Mouse (Mus musculus) erythroid progenitor cell, adult 5-6 weeks (primary cell): ENCODE measurements around the gene Tsr3. TPM values are rescaled to one million over a fixed set of nuclear protein-coding genes. Genes with fewer than 3 reads are reported as not detected.

Experiments
- ATAC-seq: replicated peaks from 2 replicates; pipeline ENCODE4 v1.8.0; 2016; ENCODE audit warnings: moderate number of reproducible peaks, mild to moderate bottlenecking, moderate TSS enrichment, inconsistent platforms; ENCODE audit not compliant: poor library complexity, low FRiP score, severe bottlenecking
- total RNA-seq, 2 experiments: library from RNA; stranded (forward) in 1 of 2; stranded (reverse) in 1 of 2; fragments of 150-400 nt in 1 of 2; fragments of 186-747, 209-891 nt in 1 of 2; gene quantifications; 2 replicates each; pipeline versions ENCODE4 v1.2.3 to v1.2.4; 2015 to 2017; ENCODE audit warnings: low replicate concordance in 2 of 2

Gene Tsr3
- total RNA-seq, 2 experiments from 2014 or later: 2.9 to 3.1 TPM

GRCm38 (mm10) chr17:25285033-25285432 lies 45.1 kb downstream of the Tsr3 start:
- peak; percentile 80 for ATAC-seq

- ATAC-seq: peak; percentile 66
These were observed 48.9 kb downstream of the Tsr3 start for GRCm38 (mm10) chr17:25288842-25289241.

- ATAC-seq: peak; percentile 30; the same call in 1 of the 2 replicates
These were observed 50.4 kb downstream of the Tsr3 start for GRCm38 (mm10) chr17:25290411-25290810.

Other genes with a start within 250 kb of the Tsr3 start
- gene Cramp1l, start 224.4 kb upstream of the Tsr3 start, total RNA-seq (2015; ENCODE audit: low replicate concordance): 49.9 and 54.4 TPM in 2 replicates
- gene Cramp1l, start 224.4 kb upstream of the Tsr3 start, total RNA-seq (2017; ENCODE audit: low replicate concordance): 38.1 and 53.4 TPM in 2 replicates
- gene Ift140, start 224.1 kb upstream of the Tsr3 start, total RNA-seq (2015; ENCODE audit: low replicate concordance): 129 and 130 TPM in 2 replicates
- gene Ift140, start 224.1 kb upstream of the Tsr3 start, total RNA-seq (2017; ENCODE audit: low replicate concordance): 239 and 264 TPM in 2 replicates
- not detected in 2 replicates for gene Tmem204, start 156.6 kb upstream of the Tsr3 start, total RNA-seq (2015; ENCODE audit: low replicate concordance)
- not detected in 2 replicates for gene Tmem204, start 156.6 kb upstream of the Tsr3 start, total RNA-seq (2017; ENCODE audit: low replicate concordance)
- gene Telo2, start 124.2 kb upstream of the Tsr3 start, total RNA-seq (2015; ENCODE audit: low replicate concordance): 3.2 and 5.0 TPM in 2 replicates
- gene Telo2, start 124.2 kb upstream of the Tsr3 start, total RNA-seq (2017; ENCODE audit: low replicate concordance): 10.5 and 42.6 TPM in 2 replicates
- not detected in 2 replicates for gene Ptx4, start 119.4 kb upstream of the Tsr3 start, total RNA-seq (2015; ENCODE audit: low replicate concordance)
- gene Ptx4, start 119.4 kb upstream of the Tsr3 start, total RNA-seq (2017; ENCODE audit: low replicate concordance): not detected in 2 replicates
- gene Clcn7, start 106.8 kb upstream of the Tsr3 start, total RNA-seq (2015; ENCODE audit: low replicate concordance): 17.3 and 23.1 TPM in 2 replicates
- gene Clcn7, start 106.8 kb upstream of the Tsr3 start, total RNA-seq (2017; ENCODE audit: low replicate concordance): 20.0 and 22.6 TPM in 2 replicates
- not detected in 2 replicates for gene Ccdc154, start 77.7 kb upstream of the Tsr3 start, total RNA-seq (2015; ENCODE audit: low replicate concordance)
- gene Ccdc154, start 77.7 kb upstream of the Tsr3 start, total RNA-seq (2017; ENCODE audit: low replicate concordance): 2.6 TPM in 1 of 2 replicates, not detected in the other
- not detected in 2 replicates for gene Gm38655, start 64.7 kb upstream of the Tsr3 start, total RNA-seq (2015; ENCODE audit: low replicate concordance)
- not detected in 2 replicates for gene Gm38655, start 64.7 kb upstream of the Tsr3 start, total RNA-seq (2017; ENCODE audit: low replicate concordance)
- gene BC003965, start 55.6 kb upstream of the Tsr3 start, total RNA-seq (2015; ENCODE audit: low replicate concordance): 5.0 and 7.9 TPM in 2 replicates
- gene BC003965, start 55.6 kb upstream of the Tsr3 start, total RNA-seq (2017; ENCODE audit: low replicate concordance): 2.0 and 3.5 TPM in 2 replicates
- gene Unkl, start 51.8 kb upstream of the Tsr3 start, total RNA-seq (2015; ENCODE audit: low replicate concordance): 28.8 and 41.9 TPM in 2 replicates
- gene Unkl, start 51.8 kb upstream of the Tsr3 start, total RNA-seq (2017; ENCODE audit: low replicate concordance): 29.3 and 36.7 TPM in 2 replicates
- gene Gnptg, start within 50 bp of the Tsr3 start, total RNA-seq (2015; ENCODE audit: low replicate concordance): 10.5 and 13.8 TPM in 2 replicates
- gene Gnptg, start within 50 bp of the Tsr3 start, total RNA-seq (2017; ENCODE audit: low replicate concordance): 5.8 and 8.4 TPM in 2 replicates
- not detected in 2 replicates for gene Baiap3, start 16.2 kb downstream of the Tsr3 start, total RNA-seq (2015; ENCODE audit: low replicate concordance)
- gene Baiap3, start 16.2 kb downstream of the Tsr3 start, total RNA-seq (2017; ENCODE audit: low replicate concordance): not detected in 2 replicates
- 197 and 220 TPM in 2 replicates for gene Ube2i, start 34.5 kb downstream of the Tsr3 start, total RNA-seq (2015; ENCODE audit: low replicate concordance)
- 152 and 166 TPM in 2 replicates for gene Ube2i, start 34.5 kb downstream of the Tsr3 start, total RNA-seq (2017; ENCODE audit: low replicate concordance)
- gene Prss34, start 58.2 kb downstream of the Tsr3 start, total RNA-seq (2015; ENCODE audit: low replicate concordance): 101 and 104 TPM in 2 replicates
- 38.0 and 42.1 TPM in 2 replicates for gene Prss34, start 58.2 kb downstream of the Tsr3 start, total RNA-seq (2017; ENCODE audit: low replicate concordance)
- gene Prss28, start 68.5 kb downstream of the Tsr3 start, total RNA-seq (2015; ENCODE audit: low replicate concordance): 2.5 TPM in 1 of 2 replicates, not detected in the other
- not detected in 2 replicates for gene Prss28, start 68.5 kb downstream of the Tsr3 start, total RNA-seq (2017; ENCODE audit: low replicate concordance)
- not detected in 2 replicates for gene Prss29, start 78.5 kb downstream of the Tsr3 start, total RNA-seq (2015; ENCODE audit: low replicate concordance)
- not detected in 2 replicates for gene Prss29, start 78.5 kb downstream of the Tsr3 start, total RNA-seq (2017; ENCODE audit: low replicate concordance)
- gene Tpsab1, start 105.4 kb downstream of the Tsr3 start, total RNA-seq (2015; ENCODE audit: low replicate concordance): not detected in 2 replicates
- gene Tpsab1, start 105.4 kb downstream of the Tsr3 start, total RNA-seq (2017; ENCODE audit: low replicate concordance): not detected in 2 replicates
- gene Tpsb2, start 126.1 kb downstream of the Tsr3 start, total RNA-seq (2015; ENCODE audit: low replicate concordance): not detected in 2 replicates
- not detected in 2 replicates for gene Tpsb2, start 126.1 kb downstream of the Tsr3 start, total RNA-seq (2017; ENCODE audit: low replicate concordance)
- not detected in 2 replicates for gene Tpsg1, start 129.1 kb downstream of the Tsr3 start, total RNA-seq (2015; ENCODE audit: low replicate concordance)
- not detected in 2 replicates for gene Tpsg1, start 129.1 kb downstream of the Tsr3 start, total RNA-seq (2017; ENCODE audit: low replicate concordance)
- 10.5 TPM in 1 of 2 replicates, not detected in the other for gene Cacna1h, start 193.6 kb downstream of the Tsr3 start, total RNA-seq (2015; ENCODE audit: low replicate concordance)
- gene Cacna1h, start 193.6 kb downstream of the Tsr3 start, total RNA-seq (2017; ENCODE audit: low replicate concordance): 0.91 and 2.3 TPM in 2 replicates
- not detected in 2 replicates for gene Tekt4, start 214.4 kb downstream of the Tsr3 start, total RNA-seq (2015; ENCODE audit: low replicate concordance)
- gene Tekt4, start 214.4 kb downstream of the Tsr3 start, total RNA-seq (2017; ENCODE audit: low replicate concordance): not detected in 2 replicates